Mouse (Mus musculus): ENCODE results near the gene Fcrl5. TPM values are rescaled to one million over a fixed set of nuclear protein-coding genes. Genes with fewer than 3 reads are reported as not detected.

The Fcrl5 gene
- polyA plus RNA-seq, 1 experiment from 2014 or later: not detected

- 74% methylated on average over 7 of the region's 7 CpGs for WGBS
- no peak overlapping the region for H3K27ac ChIP-seq
- 0 out of 2 replicates have a peak, but pooled peaks cover 5% of the 10 kb centered on the region for H3K36me3 ChIP-seq (ENCODE audit: insufficient read depth, low read length)
- H3K9me3 ChIP-seq (replicated peaks; ENCODE audit: low read length): no peaks in the 10 kb centered on the region
- ATAC-seq (replicated peaks; ENCODE audit: low FRiP score, low read depth) (no peak), DNase-seq (ENCODE audit: low spot score) (no peak)
- no peaks in the 10 kb centered on the region for H3K27me3 ChIP-seq (ENCODE audit: insufficient read depth, low read length)
- no peaks in the 10 kb centered on the region; the same call in 1 of the 2 replicates for H3K4me1 ChIP-seq (replicated peaks; ENCODE audit: insufficient read depth, low read length)
- no peak for TF ChIP-seq CTCF (IDR thresholded peaks at IDR 0.05; ENCODE audit: low read depth)
- H3K4me2 ChIP-seq (ENCODE audit: low read length): no peak overlapping the region
- no peak overlapping the region for H3K9ac ChIP-seq (ENCODE audit: low read depth, low read length)
- no peak overlapping the region for H3K4me3 ChIP-seq (replicated peaks; ENCODE audit: low read depth, low read length)
Observed at GRCm38 (mm10) chr3:87542481-87543215, 107.1 kb downstream of the Fcrl5 start.

- no peak overlapping the region for H3K4me2 ChIP-seq (ENCODE audit: low read length)
- H3K36me3 ChIP-seq (ENCODE audit: insufficient read depth, low read length): no peaks in the 10 kb centered on the region
- H3K27me3 ChIP-seq (ENCODE audit: insufficient read depth, low read length): no peaks in the 10 kb centered on the region
- WGBS: 41% methylated on average over 3 of the region's 3 CpGs
- no peak overlapping the region for H3K9ac ChIP-seq (ENCODE audit: low read depth, low read length)
- no peak for TF ChIP-seq CTCF (IDR thresholded peaks at IDR 0.05; ENCODE audit: low read depth)
- DNase-seq (ENCODE audit: low spot score): peak; percentile 67
- H3K27ac ChIP-seq: no peak overlapping the region
- peak; percentile 64 for ATAC-seq (replicated peaks; ENCODE audit: low FRiP score, low read depth)
- no peaks in the 10 kb centered on the region for H3K4me1 ChIP-seq (replicated peaks; ENCODE audit: insufficient read depth, low read length)
- no peak overlapping the region for H3K4me3 ChIP-seq (replicated peaks; ENCODE audit: low read depth, low read length)
- H3K9me3 ChIP-seq (replicated peaks; ENCODE audit: low read length): no peaks in the 10 kb centered on the region
Observed at GRCm38 (mm10) chr3:87545554-87545953, 110.0 kb downstream of the Fcrl5 start.

- no peak for DNase-seq (ENCODE audit: low spot score)
- no peak overlapping the region for H3K4me2 ChIP-seq (ENCODE audit: low read length)
- H3K4me3 ChIP-seq (replicated peaks; ENCODE audit: low read depth, low read length): no peak overlapping the region
- H3K4me1 ChIP-seq (replicated peaks; ENCODE audit: insufficient read depth, low read length): no peaks in the 10 kb centered on the region
- H3K27ac ChIP-seq: no peak overlapping the region
- no peak overlapping the region for H3K9ac ChIP-seq (ENCODE audit: low read depth, low read length)
- H3K27me3 ChIP-seq (ENCODE audit: insufficient read depth, low read length): no peaks in the 10 kb centered on the region
- no peak for ATAC-seq (replicated peaks; ENCODE audit: low FRiP score, low read depth)
- TF ChIP-seq CTCF (IDR thresholded peaks at IDR 0.05; ENCODE audit: low read depth): no peak
- 80% methylated on average over 10 of the region's 10 CpGs for WGBS
- no peaks in the 10 kb centered on the region for H3K36me3 ChIP-seq (ENCODE audit: insufficient read depth, low read length)
- no peaks in the 10 kb centered on the region for H3K9me3 ChIP-seq (replicated peaks; ENCODE audit: low read length)
Observed at GRCm38 (mm10) chr3:87546291-87546721, 110.7 kb downstream of the Fcrl5 start.

GRCm38 (mm10) chr3:87549908-87550307 lies 114.3 kb downstream of the Fcrl5 start:
- peak overlapping the region; percentile 40; the same call in 1 of the 2 replicates for H3K4me2 ChIP-seq (ENCODE audit: low read length)
- H3K4me3 ChIP-seq (replicated peaks; ENCODE audit: low read depth, low read length): no peak overlapping the region
- no peak for TF ChIP-seq CTCF (IDR thresholded peaks at IDR 0.05; ENCODE audit: low read depth)
- H3K9me3 ChIP-seq (replicated peaks; ENCODE audit: low read length): no peaks in the 10 kb centered on the region
- H3K4me1 ChIP-seq (replicated peaks; ENCODE audit: insufficient read depth, low read length): no peaks in the 10 kb centered on the region
- no peak overlapping the region for H3K27ac ChIP-seq
- H3K36me3 ChIP-seq (ENCODE audit: insufficient read depth, low read length): no peaks in the 10 kb centered on the region
- WGBS: 16% methylated on average over 14 of the region's 14 CpGs
- ATAC-seq (replicated peaks; ENCODE audit: low FRiP score, low read depth) (no peak), DNase-seq (ENCODE audit: low spot score) (no peak)
- H3K9ac ChIP-seq (ENCODE audit: low read depth, low read length): no peak overlapping the region
- no peaks in the 10 kb centered on the region for H3K27me3 ChIP-seq (ENCODE audit: insufficient read depth, low read length)

Other genes starting within 250 kb of the Fcrl5 start
- 4.6 and 5.7 TPM in 2 replicates for gene Fcrls, start 172.0 kb upstream of the Fcrl5 start, polyA plus RNA-seq (2015; fragmentation: Nextera tagmentation; extraction: Ambion mirVana)
- 0.06 and 0.09 TPM in 2 replicates for gene Cd5l, start 77.9 kb upstream of the Fcrl5 start, polyA plus RNA-seq (2015; fragmentation: Nextera tagmentation; extraction: Ambion mirVana)
- 0.34 TPM in 2 replicates for gene Fcrl1, start 59.4 kb upstream of the Fcrl5 start, polyA plus RNA-seq (2015; fragmentation: Nextera tagmentation; extraction: Ambion mirVana)
- 10.2 and 10.9 TPM in 2 replicates for gene Etv3, start 89.6 kb downstream of the Fcrl5 start, polyA plus RNA-seq (2015; fragmentation: Nextera tagmentation; extraction: Ambion mirVana)
- gene Arhgef11, start 181.8 kb downstream of the Fcrl5 start, polyA plus RNA-seq (2015; fragmentation: Nextera tagmentation; extraction: Ambion mirVana): 10.7 and 11.0 TPM in 2 replicates

Measured in kidney, postnatal 0 days (tissue).